Mouse (Mus musculus) C2C12 (cell line): ENCODE measurements at regions not wholly inside any gene's neighbourhood (a gene's known extent, or its start where the extent isn't known, plus 50 kb on each side); places are given as distances from the start of the nearest gene placed in this dataset.

Experiments
- H3K27me3 ChIP-seq: one replicate; pipeline ENCODE4 v1.6.1; 2011; ENCODE audit not compliant: control insufficient read depth, insufficient read depth, insufficient read length
- H3K36me3 ChIP-seq: one replicate; pipeline ENCODE4 v1.6.1; 2011; ENCODE audit not compliant: control insufficient read depth, insufficient read depth
- H3K4me3 ChIP-seq: one replicate; pipeline ENCODE4 v1.5.1; 2011; ENCODE audit warnings: mild to moderate bottlenecking, control low read depth; ENCODE audit not compliant: poor library complexity, insufficient read depth, severe bottlenecking
- H3K79me2 ChIP-seq: one replicate; pipeline ENCODE4 v1.6.1; 2011; ENCODE audit not compliant: control insufficient read depth, insufficient read depth
- H3K79me3 ChIP-seq: one replicate; pipeline ENCODE4 v1.6.1; 2011; ENCODE audit warnings: low read depth, control low read depth
- H3ac ChIP-seq: one replicate; pipeline ENCODE3; 2011; ENCODE audit warnings: low read depth; ENCODE audit not compliant: control insufficient read depth, insufficient read length
- CEBPB ChIP-seq: IDR thresholded peaks from one replicate; pipeline ENCODE4 v1.6.1; 2011; ENCODE audit warnings: low read depth, mild to moderate bottlenecking, control low read depth, moderate library complexity
- CTCF ChIP-seq: IDR thresholded peaks from one replicate; pipeline ENCODE4 v1.5.1; 2011; ENCODE audit not compliant: control insufficient read depth, insufficient read depth, insufficient read length
- FOSL1 ChIP-seq: IDR thresholded peaks from one replicate; pipeline ENCODE4 v1.8.0; 2011; ENCODE audit warnings: mild to moderate bottlenecking, low read length; ENCODE audit not compliant: poor library complexity, insufficient read depth, severe bottlenecking
- MAX ChIP-seq: IDR thresholded peaks from one replicate; pipeline ENCODE4 v1.6.1; 2011; ENCODE audit warnings: mild to moderate bottlenecking, control low read depth
- MYOD1 ChIP-seq: IDR thresholded peaks from one replicate; pipeline ENCODE4 v1.6.1; 2011; ENCODE audit warnings: low read depth; ENCODE audit not compliant: control insufficient read depth, insufficient read length
- MYOG ChIP-seq: IDR thresholded peaks from one replicate; pipeline ENCODE4 v1.6.1; 2011; ENCODE audit not compliant: control insufficient read depth, insufficient read length; ENCODE audit errors: extremely low read depth
- USF1 ChIP-seq: IDR thresholded peaks from one replicate; pipeline ENCODE4 v1.6.1; 2011; ENCODE audit warnings: low read depth, mild to moderate bottlenecking, control low read depth, moderate library complexity

GRCm38 (mm10) chr3:131941961-131942753 is 142.9 kb upstream of the Dkk2 start:
- Histone ChIP-seq H3K36me3 (no peaks in the 10 kb centered on the region), H3K79me3 (no peaks in the 10 kb centered on the region), H3K27me3 (no peaks in the 10 kb centered on the region), H3K4me3 (no peak overlapping the region), H3K79me2 (no peaks in the 10 kb centered on the region), H3ac (no peak overlapping the region)
- TF ChIP-seq FOSL1 = no peak
- no peak for TF ChIP-seq USF1
- no peak for TF ChIP-seq CEBPB
- no peak for TF ChIP-seq CTCF
- TF ChIP-seq MYOG = no peak
- TF ChIP-seq MYOD1 = no peak
- no peak for TF ChIP-seq MAX

DNA sequence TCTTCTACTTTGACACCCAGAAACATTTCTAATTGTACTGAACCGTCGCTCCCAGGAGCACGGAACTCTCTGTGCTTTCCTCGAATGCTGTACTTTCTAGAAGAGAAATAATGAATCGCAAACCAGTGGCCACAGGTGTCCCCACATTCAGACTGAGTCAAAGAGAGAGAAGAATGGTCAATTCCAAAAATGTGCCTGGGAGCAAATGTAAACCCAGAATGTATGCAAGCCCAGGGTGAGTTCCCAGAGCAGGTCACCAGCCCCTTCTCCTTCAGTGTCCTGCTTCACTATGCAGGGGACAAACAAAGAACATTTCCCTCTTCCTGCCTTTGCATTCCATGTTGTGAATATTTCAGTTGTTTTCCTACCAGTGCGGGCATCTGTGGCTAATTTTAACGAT is 141.7 kb upstream of the Dkk2 start:
- Histone ChIP-seq H3K36me3 (no peaks in the 10 kb centered on the region), H3ac (no peak overlapping the region), H3K4me3 (no peak overlapping the region), H3K79me3 (no peaks in the 10 kb centered on the region), H3K79me2 (no peaks in the 10 kb centered on the region), H3K27me3 (no peaks in the 10 kb centered on the region)
- no peak for TF ChIP-seq FOSL1

GRCm38 (mm10) chr3:131955771-131956170 is 129.3 kb upstream of the Dkk2 start:
- no peaks in the 10 kb centered on the region for H3K79me3 ChIP-seq
- H3ac ChIP-seq = no peak overlapping the region
- H3K27me3 ChIP-seq = no peaks in the 10 kb centered on the region
- no peak for TF ChIP-seq MYOG
- no peak for TF ChIP-seq FOSL1
- no peak for TF ChIP-seq CTCF
- no peak for TF ChIP-seq CEBPB
- TF ChIP-seq MYOD1 = no peak
- no peak for TF ChIP-seq USF1
- no peak for TF ChIP-seq MAX
- H3K79me2 ChIP-seq = no peaks in the 10 kb centered on the region
- no peak overlapping the region for H3K4me3 ChIP-seq
- H3K36me3 ChIP-seq = no peaks in the 10 kb centered on the region

GRCm38 (mm10) chr3:131960636-131961035 is 124.5 kb upstream of the Dkk2 start:
- Histone ChIP-seq H3K27me3 (no peaks in the 10 kb centered on the region), H3K79me2 (no peaks in the 10 kb centered on the region), H3ac (no peak overlapping the region), H3K36me3 (no peaks in the 10 kb centered on the region), H3K79me3 (no peaks in the 10 kb centered on the region), H3K4me3 (no peak overlapping the region)
- TF ChIP-seq FOSL1 (no peak), CEBPB (no peak), CTCF (no peak), USF1 (no peak), MYOD1 (no peak), MYOG (no peak), MAX (no peak)

- Histone ChIP-seq H3K4me3 (no peak overlapping the region), H3K27me3 (no peaks in the 10 kb centered on the region), H3K79me3 (no peaks in the 10 kb centered on the region), H3K36me3 (no peaks in the 10 kb centered on the region), H3ac (no peak overlapping the region), H3K79me2 (no peaks in the 10 kb centered on the region)
- TF ChIP-seq MAX = no peak
- TF ChIP-seq FOSL1 = no peak
- no peak for TF ChIP-seq USF1
- no peak for TF ChIP-seq CEBPB
- TF ChIP-seq MYOD1 = no peak
- no peak for TF ChIP-seq MYOG
- no peak for TF ChIP-seq CTCF
Measured at GRCm38 (mm10) chr3:131961571-131961970, 123.5 kb upstream of the Dkk2 start.

- no peaks in the 10 kb centered on the region for H3K79me2 ChIP-seq
- TF ChIP-seq CEBPB = no peak
- TF ChIP-seq MYOG = no peak
- no peak for TF ChIP-seq MAX
- TF ChIP-seq MYOD1 = no peak
- no peak for TF ChIP-seq CTCF
- no peak for TF ChIP-seq USF1
- TF ChIP-seq FOSL1 = no peak
- H3K4me3 ChIP-seq = no peak overlapping the region
- H3K27me3 ChIP-seq = no peaks in the 10 kb centered on the region
- H3K36me3 ChIP-seq = no peaks in the 10 kb centered on the region
- H3ac ChIP-seq = no peak overlapping the region
- H3K79me3 ChIP-seq = no peaks in the 10 kb centered on the region
Measured at GRCm38 (mm10) chr3:131962870-131963269, 122.2 kb upstream of the Dkk2 start.
